Mouse (Mus musculus) MEL (cell line): ENCODE results near the gene Tlr4. TPM values are rescaled to one million over a fixed set of nuclear protein-coding genes. Genes with fewer than 3 reads are reported as not detected.

ENCODE experiments used
- DNase-seq: peaks from one replicate; pipeline ENCODE4 v3.0.0; 2011; ENCODE audit warnings: low read depth, low spot score
- H3K27ac ChIP-seq: 2 replicates; pipeline ENCODE4 v1.5.1; 2012; ENCODE audit warnings: low read depth, mild to moderate bottlenecking, control low read depth, low read length, moderate library complexity; ENCODE audit not compliant: control insufficient read depth
- H3K27me3 ChIP-seq, 2 experiments: fragments of 150-350 bp in 1 of 2; sonication (generic) in 1 of 2; 2 replicates each; pipeline ENCODE4 v1.6.1; 2012; ENCODE audit warnings: low read length in 2 of 2, mild to moderate bottlenecking in 2 of 2, improper control_type of control experiment in 1 of 2, moderate library complexity in 1 of 2; ENCODE audit not compliant: insufficient read depth in 2 of 2, control insufficient read depth in 1 of 2
- H3K36me3 ChIP-seq, 2 experiments: 2 replicates each; pipeline ENCODE4 v1.6.1; 2012 to 2014; ENCODE audit warnings: low read length in 2 of 2, improper control_type of control experiment in 1 of 2, inconsistent platforms in 1 of 2, mild to moderate bottlenecking in 1 of 2; ENCODE audit not compliant: insufficient read depth in 2 of 2, control insufficient read depth in 1 of 2
- H3K4me1 ChIP-seq, 2 experiments: fragments of 150-350 bp in 1 of 2; sonication (generic) in 1 of 2; 2 replicates each; pipeline ENCODE4 v1.6.1; 2012; ENCODE audit warnings: low read length in 2 of 2, improper control_type of control experiment in 1 of 2, mild to moderate bottlenecking in 1 of 2; ENCODE audit not compliant: insufficient read depth in 2 of 2, control insufficient read depth in 1 of 2
- H3K4me3 ChIP-seq, 2 experiments: fragments of 150-350 bp in 1 of 2; sonication (generic) in 1 of 2; 2 replicates each; pipeline ENCODE4 v1.5.1; 2012; ENCODE audit warnings: low read depth in 2 of 2, low read length in 2 of 2, mild to moderate bottlenecking in 2 of 2, moderate library complexity in 2 of 2, control low read depth in 1 of 2, improper control_type of control experiment in 1 of 2; ENCODE audit not compliant: control insufficient read depth in 1 of 2, insufficient read depth in 1 of 2
- H3K79me2 ChIP-seq: 2 replicates; pipeline ENCODE4 v1.6.1; 2012; ENCODE audit warnings: mild to moderate bottlenecking, low read length, moderate library complexity; ENCODE audit not compliant: control insufficient read depth, poor library complexity, insufficient read depth
- H3K9ac ChIP-seq: 2 replicates; pipeline ENCODE4 v1.6.1; 2012; ENCODE audit warnings: low read depth, mild to moderate bottlenecking, control low read depth, low read length, moderate library complexity; ENCODE audit not compliant: control insufficient read depth, poor library complexity, severe bottlenecking
- H3K9me3 ChIP-seq: fragments of 150-350 bp; sonication (generic); replicated peaks from 2 replicates; pipeline ENCODE4 v1.6.1; 2012; ENCODE audit warnings: mild to moderate bottlenecking, low read length, improper control_type of control experiment, moderate library complexity; ENCODE audit not compliant: insufficient read depth
- BHLHE40 ChIP-seq: IDR thresholded peaks from 2 replicates; pipeline ENCODE4 v1.6.1; 2012; ENCODE audit warnings: low read depth, mild to moderate bottlenecking, inconsistent platforms, low read length, improper control_type of control experiment, borderline replicate concordance
- ELF1 ChIP-seq: IDR thresholded peaks from 2 replicates; pipeline ENCODE4 v1.6.1; 2014; ENCODE audit warnings: low read depth, mild to moderate bottlenecking, inconsistent platforms, low read length, improper control_type of control experiment, moderate library complexity
- ETS1 ChIP-seq: IDR thresholded peaks from 2 replicates; pipeline ENCODE4 v1.6.1; 2012; ENCODE audit warnings: low read depth, mild to moderate bottlenecking, inconsistent platforms, low read length, improper control_type of control experiment, moderate library complexity
- HCFC1 ChIP-seq: IDR thresholded peaks from 2 replicates; pipeline ENCODE4 v1.6.1; 2012; ENCODE audit warnings: low read depth, mild to moderate bottlenecking, inconsistent platforms, low read length, improper control_type of control experiment, moderate library complexity
- JUND ChIP-seq: IDR thresholded peaks from 2 replicates; pipeline ENCODE4 v1.6.1; 2011; ENCODE audit warnings: low read depth, mild to moderate bottlenecking, improper control_type of control experiment, low read length
- MAX ChIP-seq: IDR thresholded peaks from 2 replicates; pipeline ENCODE4 v1.6.1; 2011; ENCODE audit warnings: low read length, improper control_type of control experiment
- RAD21 ChIP-seq: IDR thresholded peaks from 2 replicates; pipeline ENCODE4 v1.6.1; 2011; ENCODE audit warnings: mild to moderate bottlenecking, low read depth, low read length, improper control_type of control experiment
- SIN3A ChIP-seq: IDR thresholded peaks from 2 replicates; pipeline ENCODE4 v1.6.1; 2012; ENCODE audit warnings: low read length, improper control_type of control experiment, inconsistent platforms
- SMC3 ChIP-seq: IDR thresholded peaks from 2 replicates; pipeline ENCODE4 v1.6.1; 2011; ENCODE audit warnings: low read depth, low read length, improper control_type of control experiment
- UBTF ChIP-seq: IDR thresholded peaks from 2 replicates; pipeline ENCODE4 v1.6.1; 2012; ENCODE audit warnings: low read depth, mild to moderate bottlenecking, inconsistent platforms, low read length, improper control_type of control experiment, moderate library complexity, borderline replicate concordance; ENCODE audit not compliant: insufficient read depth
- USF1 ChIP-seq: IDR thresholded peaks from 2 replicates; pipeline ENCODE4 v1.6.1; 2014; ENCODE audit warnings: low read depth, mild to moderate bottlenecking, inconsistent platforms, low read length, improper control_type of control experiment, moderate library complexity
- USF2 ChIP-seq, 2 experiments: IDR thresholded peaks; 2 replicates each; pipeline ENCODE4 v1.6.1; 2011 to 2012; ENCODE audit warnings: improper control_type of control experiment in 2 of 2, low read length in 2 of 2, borderline replicate concordance in 1 of 2, inconsistent platforms in 1 of 2, low read depth in 1 of 2, mild to moderate bottlenecking in 1 of 2; ENCODE audit not compliant: insufficient read depth in 1 of 2
- ZC3H11A ChIP-seq: IDR thresholded peaks from 2 replicates; pipeline ENCODE4 v1.6.1; 2012; ENCODE audit warnings: low read depth, mild to moderate bottlenecking, inconsistent platforms, low read length, improper control_type of control experiment
- ZNF384 ChIP-seq: IDR thresholded peaks from 2 replicates; pipeline ENCODE4 v1.6.1; 2012; ENCODE audit warnings: low read depth, mild to moderate bottlenecking, inconsistent platforms, low read length, improper control_type of control experiment
- polyA plus RNA-seq, 2 experiments: library from polyadenylated mRNA; stranded (reverse) in 1 of 2; unstranded in 1 of 2; fragments of >175 nt in 1 of 2; fragments of >200 nt in 1 of 2; gene quantifications; 2 replicates each; pipeline versions ENCODE4 v1.2.1 to v1.2.4; 2012; ENCODE audit warnings: low replicate concordance in 2 of 2, low read depth in 1 of 2; ENCODE audit not compliant: insufficient read length in 2 of 2, insufficient read depth in 1 of 2, missing spikeins in 1 of 2
- total RNA-seq: library from RNA; depleted of rRNA; stranded (reverse); fragments of 300-350 nt; gene quantifications from 2 replicates; pipeline ENCODE4 v1.2.3, GENCODE M21; 2012

Gene Tlr4
- total and polyA plus RNA-seq, 3 experiments: not detected

GRCm38 (mm10) chr4:66901498-66901897 is 74.1 kb downstream of the Tlr4 start:
- no peaks in the 10 kb centered on the region for H3K27me3 ChIP-seq
- H3K4me1 ChIP-seq: no peaks in the 10 kb centered on the region
- TF ChIP-seq SIN3A (no peak), JUND (no peak), SMC3 (no peak), ZC3H11A (no peak), BHLHE40 (no peak), HCFC1 (no peak), ZNF384 (no peak), ELF1 (no peak), MAX (no peak)
- TF ChIP-seq, all 39 proteins: peak for 0
- H3K27ac ChIP-seq: no peak overlapping the region
- H3K9me3 ChIP-seq: no peaks in the 10 kb centered on the region
- H3K9ac ChIP-seq: no peak overlapping the region
- no peaks in the 10 kb centered on the region for H3K79me2 ChIP-seq
- DNase-seq: no peak
- H3K36me3 ChIP-seq: no peaks in the 10 kb centered on the region
- H3K4me3 ChIP-seq: no peak overlapping the region

- TF ChIP-seq UBTF: no peak
- TF ChIP-seq, all 39 proteins: peak for 0
These were observed 81.0 kb downstream of the Tlr4 start for GRCm38 (mm10) chr4:66908376-66908775.

GRCm38 (mm10) chr4:66919630-66920372 is 92.4 kb downstream of the Tlr4 start:
- Histone ChIP-seq H3K27ac (no peak overlapping the region), H3K27me3 (no peaks in the 10 kb centered on the region), H3K4me3 (no peak overlapping the region), H3K9me3 (no peaks in the 10 kb centered on the region), H3K79me2 (no peaks in the 10 kb centered on the region), H3K36me3 (no peaks in the 10 kb centered on the region), H3K4me1 (no peaks in the 10 kb centered on the region), H3K9ac (no peak overlapping the region)
- TF ChIP-seq UBTF: no peak
- no peak for TF ChIP-seq ZNF384
- no peak for TF ChIP-seq RAD21
- no peak for TF ChIP-seq USF1
- no peak for TF ChIP-seq USF2 (IDR thresholded peaks at IDR 0.05; ENCODE audit: borderline replicate concordance in 1 of 2, insufficient read depth in 1 of 2, low read depth in 1 of 2, low read length in 2 of 2)
- no peak for TF ChIP-seq ETS1
- no peak for DNase-seq

More at GRCm38 (mm10) chr4:66908376-66908775, 81.0 kb downstream of the Tlr4 start:
- H3K4me3 ChIP-seq: no peak overlapping the region
- no peaks in the 10 kb centered on the region for H3K79me2 ChIP-seq
- no peaks in the 10 kb centered on the region for H3K36me3 ChIP-seq
- no peak overlapping the region for H3K27ac ChIP-seq
- H3K9me3 ChIP-seq: no peaks in the 10 kb centered on the region
- H3K9ac ChIP-seq: no peak overlapping the region
- no peaks in the 10 kb centered on the region for H3K4me1 ChIP-seq
- no peak for DNase-seq
- H3K27me3 ChIP-seq: no peaks in the 10 kb centered on the region
